Mouse (Mus musculus): Measurements from ENCODE around the gene 4931400O07Rik. TPM values are rescaled to one million over a fixed set of nuclear protein-coding genes. Genes with fewer than 3 reads are reported as not detected.

The 4931400O07Rik gene
- not detected in 2 replicates for polyA plus RNA-seq (2012; rRNA removed)

DNA sequence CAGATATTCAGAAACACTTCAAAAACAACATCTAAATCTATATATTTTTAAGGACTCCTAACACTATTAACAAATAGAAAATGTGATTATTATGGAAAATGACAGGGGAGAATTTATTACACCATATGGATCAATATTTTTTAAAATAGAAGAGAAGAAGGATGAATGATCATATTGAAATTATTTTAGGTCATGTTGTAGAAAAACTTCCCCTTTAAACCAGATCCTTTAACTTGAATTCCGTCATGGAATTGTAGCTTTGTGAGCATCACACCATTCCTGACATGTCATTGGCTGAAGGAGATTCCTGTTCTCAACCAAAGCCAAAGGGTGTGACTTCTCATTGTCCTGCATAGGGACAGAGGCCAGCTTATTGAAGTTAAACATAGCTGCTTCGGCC lies at the start of gene 4931400O07Rik:
Gene 4931400O07Rik, plus strand, starts transcription at position 301 of the 400 bp plus-strand sequence.
- Histone ChIP-seq H3K27ac (ENCODE audit: insufficient read depth, low read depth, low read length) (no peak within 1 kb of the TSS), H3K27me3 (ENCODE audit: control insufficient read depth, insufficient read depth, low read length) (no peaks in the 10 kb centered on the region), H3K4me1 (ENCODE audit: control insufficient read depth, insufficient read depth, insufficient read length, low read length) (no peaks in the 10 kb centered on the region), H3K4me3 (ENCODE audit: low read depth, low read length) (no peak within 1 kb of the TSS), H3K36me3 (ENCODE audit: control insufficient read depth, insufficient read depth, low read length) (no peaks in the 10 kb centered on the region)
- TF ChIP-seq CTCF (IDR thresholded peaks at IDR 0.05; ENCODE audit: extremely low read depth, insufficient read length, insufficient replicate concordance, low read depth, low read length) (no peak), POLR2A (IDR thresholded peaks at IDR 0.05; ENCODE audit: low read depth, low read length) (no peak)
- 82% methylated on average over 2 of the region's 2 CpGs for WGBS

Other genes with a start within 250 kb of the 4931400O07Rik start
- gene 4933402E13Rik, start 184.5 kb upstream of the 4931400O07Rik start, polyA plus RNA-seq (2012; rRNA removed) = not detected in 2 replicates

All from small intestine, adult 2 months (tissue).